Mouse (Mus musculus) neural tube, embryonic 10.5 days (tissue): ENCODE measurements around the gene Frmd4a.

Source experiments
- DNase-seq: peaks from one replicate; pipeline ENCODE4 v3.0.0-alpha.2; 2017; ENCODE audit warnings: low spot score; ENCODE audit errors: extremely low spot score

Frmd4a gene

GRCm38 (mm10) chr2:4512607-4513006 is 495.1 kb downstream of the Frmd4a start:
- DNase-seq, result no peak

GRCm38 (mm10) chr2:4515910-4516309 is 498.4 kb downstream of the Frmd4a start:
- no peak for DNase-seq

GRCm38 (mm10) chr2:4516819-4517552 is 499.5 kb downstream of the Frmd4a start:
- no peak for DNase-seq

GRCm38 (mm10) chr2:4517553-4518125 is 500.1 kb downstream of the Frmd4a start:
- DNase-seq, result no peak

- DNase-seq, result no peak
Measured at GRCm38 (mm10) chr2:4518549-4518948, 501.0 kb downstream of the Frmd4a start.

GRCm38 (mm10) chr2:4522769-4523487 is 505.4 kb downstream of the Frmd4a start:
- no peak for DNase-seq

GRCm38 (mm10) chr2:4527094-4527493 is 509.6 kb downstream of the Frmd4a start:
- no peak for DNase-seq

- no peak for DNase-seq
Measured at GRCm38 (mm10) chr2:4529254-4529729, 511.8 kb downstream of the Frmd4a start.

- no peak for DNase-seq
Measured at GRCm38 (mm10) chr2:4531533-4532197, 514.1 kb downstream of the Frmd4a start.

GRCm38 (mm10) chr2:4532198-4532568 is 514.7 kb downstream of the Frmd4a start:
- no peak for DNase-seq

GRCm38 (mm10) chr2:4532945-4533344 is 515.4 kb downstream of the Frmd4a start:
- no peak for DNase-seq

GRCm38 (mm10) chr2:4535187-4535864 is 517.8 kb downstream of the Frmd4a start:
- DNase-seq, result no peak

- DNase-seq, result no peak
Measured at GRCm38 (mm10) chr2:4541330-4541729, 523.8 kb downstream of the Frmd4a start.

- no peak for DNase-seq
Measured at GRCm38 (mm10) chr2:4541844-4542628, 524.5 kb downstream of the Frmd4a start.

GRCm38 (mm10) chr2:4542629-4543416 is 525.3 kb downstream of the Frmd4a start:
- no peak for DNase-seq

GRCm38 (mm10) chr2:4543417-4543775 is 525.9 kb downstream of the Frmd4a start:
- DNase-seq, result no peak

GRCm38 (mm10) chr2:4544360-4544759 is 526.8 kb downstream of the Frmd4a start:
- DNase-seq, result no peak

GRCm38 (mm10) chr2:4545261-4545660 is 527.7 kb downstream of the Frmd4a start:
- no peak for DNase-seq

GRCm38 (mm10) chr2:4547003-4547662 is 529.6 kb downstream of the Frmd4a start:
- no peak for DNase-seq
